Mouse (Mus musculus) CH12.LX (cell line): ENCODE data around the gene Sertad3.

Experiments used
- CHD2 ChIP-seq: IDR thresholded peaks from 2 replicates; pipeline ENCODE4 v1.6.1; 2011; ENCODE audit warnings: low read length, improper control_type of control experiment
- PAX5 ChIP-seq: IDR thresholded peaks from 2 replicates; pipeline ENCODE4 v1.6.1; 2012; ENCODE audit warnings: low read length, inconsistent platforms, mixed read lengths
- POLR2A ChIP-seq: IDR thresholded peaks from 2 replicates; pipeline ENCODE4 v1.6.1; 2011; ENCODE audit warnings: low read depth, mild to moderate bottlenecking, improper control_type of control experiment, low read length

DNA sequence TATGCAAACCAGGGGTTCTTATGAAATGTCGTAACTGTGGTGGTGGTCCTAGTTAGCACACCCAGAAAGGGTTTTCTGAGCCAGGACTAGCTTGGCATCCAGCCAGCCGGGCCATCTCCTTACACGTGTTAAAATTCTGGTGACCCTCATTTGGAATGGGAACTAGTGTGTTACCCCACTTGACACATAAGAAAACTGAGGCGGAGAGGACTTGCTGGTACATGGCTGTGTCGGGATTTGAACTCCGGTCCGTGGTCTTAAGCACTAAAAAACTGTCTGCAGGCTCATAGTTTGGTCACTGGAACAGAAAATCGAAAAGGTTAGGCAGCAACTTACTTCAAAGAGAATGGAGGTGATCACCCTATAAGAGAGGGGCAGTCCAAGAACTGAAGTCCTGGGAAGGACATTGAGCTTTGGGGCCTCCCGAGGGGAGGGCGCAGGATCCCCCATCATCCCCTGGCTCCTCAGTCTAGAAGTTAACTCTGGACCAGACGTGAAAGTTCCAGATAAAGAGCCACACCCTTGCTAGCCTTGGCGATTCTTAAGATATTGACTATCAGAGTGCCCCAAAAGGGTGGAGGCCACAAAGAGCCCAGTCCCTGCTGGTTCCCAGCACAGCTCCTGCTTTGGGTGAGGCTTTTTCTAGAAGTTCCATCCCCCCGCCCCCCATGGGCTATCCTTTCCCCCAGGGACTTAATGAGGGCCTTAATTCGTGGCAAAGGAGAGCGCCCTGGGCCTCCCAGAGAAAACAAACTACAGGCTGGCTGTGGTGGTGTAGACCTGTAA lies 25.0 kb upstream of the Sertad3 start:
- no peak for TF ChIP-seq CHD2
- no peak for TF ChIP-seq POLR2A
- no peak for TF ChIP-seq PAX5
